Mouse (Mus musculus): ENCODE data around the gene Pcnx. TPM values are rescaled to one million over a fixed set of nuclear protein-coding genes. Genes with fewer than 3 reads are reported as not detected.

Pcnx gene
- 40.2 to 57.7 TPM (median 49.4 TPM) in 4 replicates for total RNA-seq (2023)

GRCm38 (mm10) chr12:81859351-81860307, at the start of gene Pcnx:
Gene Pcnx, plus strand, starts transcription at chr12:81860023.

Other genes starting within 250 kb of the Pcnx start
- gene Ttc9, start 228.8 kb upstream of the Pcnx start, total RNA-seq (2023) = not detected in 4 replicates
- 21.4 to 25.6 TPM (median 22.9 TPM) in 4 replicates for gene Map3k9, start 78.8 kb upstream of the Pcnx start, total RNA-seq (2023)